Mouse (Mus musculus) testis, adult 2 months (tissue): ENCODE results near the gene Hat1. TPM values are rescaled to one million over a fixed set of nuclear protein-coding genes. Genes with fewer than 3 reads are reported as not detected.
A peak's percentile ranks its signal among the peaks of the same experiment; 100 is the strongest.

Source experiments
- H3K27ac ChIP-seq: fragments of 200-500 bp; 2 replicates; pipeline ENCODE4 v1.5.1; 2012; ENCODE audit warnings: low read depth, low read length; ENCODE audit not compliant: control insufficient read depth, insufficient read depth
- H3K27me3 ChIP-seq: fragments of 200-500 bp; 2 replicates; pipeline ENCODE4 v1.6.1; 2012; ENCODE audit warnings: mild to moderate bottlenecking, low read length, moderate library complexity; ENCODE audit not compliant: control insufficient read depth, insufficient read depth
- H3K36me3 ChIP-seq: fragments of 200-500 bp; 2 replicates; pipeline ENCODE4 v1.6.1; 2012; ENCODE audit warnings: mild to moderate bottlenecking, low read length; ENCODE audit not compliant: control insufficient read depth, insufficient read depth
- H3K4me1 ChIP-seq: fragments of 200-500 bp; 2 replicates; pipeline ENCODE4 v1.6.1; 2012; ENCODE audit warnings: low read length; ENCODE audit not compliant: control insufficient read depth, insufficient read depth
- H3K4me3 ChIP-seq: fragments of 200-500 bp; 2 replicates; pipeline ENCODE4 v1.5.1; 2012; ENCODE audit warnings: low read depth, mild to moderate bottlenecking, low read length, moderate library complexity, mixed read lengths; ENCODE audit not compliant: control insufficient read depth
- CTCF ChIP-seq: fragments of 200-500 bp; IDR thresholded peaks from 2 replicates; pipeline ENCODE4 v1.5.1; 2012; ENCODE audit warnings: low read depth, mild to moderate bottlenecking, inconsistent platforms, low read length, moderate library complexity; ENCODE audit not compliant: control insufficient read depth, insufficient read depth, insufficient replicate concordance
- POLR2A ChIP-seq: fragments of 200-500 bp; IDR thresholded peaks from 2 replicates; pipeline ENCODE4 v1.6.1; 2012; ENCODE audit warnings: low read depth, mild to moderate bottlenecking, inconsistent platforms, low read length, moderate library complexity; ENCODE audit not compliant: control insufficient read depth
- polyA plus RNA-seq: library from polyadenylated mRNA; depleted of rRNA; stranded (reverse); fragments of >200 nt; gene quantifications from 2 replicates; pipeline ENCODE4 v1.2.3, GENCODE M21; 2012

Hat1 gene
- polyA plus RNA-seq, 1 experiment: 20.1 TPM

GRCm38 (mm10) chr2:71350904-71351726, 37.6 kb upstream of the Hat1 start:
- Histone ChIP-seq H3K36me3 (no peaks in the 10 kb centered on the region), H3K27ac (no peak overlapping the region), H3K4me3 (no peak overlapping the region), H3K27me3 (no peaks in the 10 kb centered on the region), H3K4me1 (peaks cover 2% of the 10 kb centered on the region; the same call in 1 of the 2 replicates)
- TF ChIP-seq CTCF (no peak), POLR2A (no peak)

GRCm38 (mm10) chr2:71351727-71351987, 37.1 kb upstream of the Hat1 start:
- TF ChIP-seq POLR2A: no peak
- no peak for TF ChIP-seq CTCF
- Histone ChIP-seq H3K27ac (no peak overlapping the region), H3K4me1 (peaks cover 2% of the 10 kb centered on the region; the same call in 1 of the 2 replicates)

GRCm38 (mm10) chr2:71353306-71354054, 35.3 kb upstream of the Hat1 start:
- TF ChIP-seq POLR2A (no peak), CTCF (no peak)
- H3K4me3 ChIP-seq: no peak overlapping the region
- no peaks in the 10 kb centered on the region for H3K27me3 ChIP-seq
- no peaks in the 10 kb centered on the region; the same call in 1 of the 2 replicates for H3K4me1 ChIP-seq
- H3K36me3 ChIP-seq: no peaks in the 10 kb centered on the region
- no peak overlapping the region for H3K27ac ChIP-seq

More at GRCm38 (mm10) chr2:71351727-71351987, 37.1 kb upstream of the Hat1 start:
- no peaks in the 10 kb centered on the region for H3K27me3 ChIP-seq
- no peaks in the 10 kb centered on the region for H3K36me3 ChIP-seq
- H3K4me3 ChIP-seq: no peak overlapping the region

- Histone ChIP-seq H3K4me3 (no peak overlapping the region), H3K27me3 (no peaks in the 10 kb centered on the region), H3K36me3 (no peaks in the 10 kb centered on the region), H3K4me1 (no peaks in the 10 kb centered on the region; the same call in 1 of the 2 replicates), H3K27ac (no peak overlapping the region)
- TF ChIP-seq POLR2A (no peak), CTCF (no peak)
Measured at GRCm38 (mm10) chr2:71354055-71354425, 34.7 kb upstream of the Hat1 start.

DNA sequence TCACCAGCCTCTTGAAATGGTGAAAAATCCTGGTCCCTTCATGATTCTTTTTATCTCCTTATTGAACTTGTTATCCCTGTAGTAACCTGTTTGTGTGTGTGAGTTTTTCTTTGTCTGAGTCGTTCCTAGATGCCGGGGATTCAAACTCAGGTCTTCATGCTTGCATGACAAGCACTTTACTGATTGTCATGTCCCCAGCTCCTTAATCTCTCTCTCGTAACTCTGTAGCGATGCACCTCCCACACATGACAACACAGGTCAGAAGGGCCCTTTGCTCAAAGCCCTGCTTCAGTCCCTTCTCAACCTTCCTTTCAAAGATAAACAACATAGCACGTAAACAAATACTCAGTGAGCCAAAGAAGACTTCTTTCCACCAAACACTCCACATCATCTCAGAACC, 30.4 kb upstream of the Hat1 start:
- H3K27me3 ChIP-seq: no peaks in the 10 kb centered on the region
- TF ChIP-seq CTCF (no peak), POLR2A (no peak)

GRCm38 (mm10) chr2:71360192-71360591, 28.6 kb upstream of the Hat1 start:
- Histone ChIP-seq H3K27ac (no peak overlapping the region), H3K36me3 (no peaks in the 10 kb centered on the region), H3K4me1 (no peaks in the 10 kb centered on the region), H3K4me3 (no peak overlapping the region), H3K27me3 (no peaks in the 10 kb centered on the region)
- no peak for TF ChIP-seq POLR2A
- TF ChIP-seq CTCF: no peak

More for the DNA sequence above, 30.4 kb upstream of the Hat1 start:
- no peaks in the 10 kb centered on the region; the same call in 1 of the 2 replicates for H3K4me1 ChIP-seq
- H3K4me3 ChIP-seq: no peak overlapping the region
- no peaks in the 10 kb centered on the region for H3K36me3 ChIP-seq
- H3K27ac ChIP-seq: no peak overlapping the region

- Histone ChIP-seq H3K27ac (no peak overlapping the region), H3K4me1 (peaks cover 2% of the 10 kb centered on the region), H3K27me3 (no peaks in the 10 kb centered on the region), H3K4me3 (peak overlapping the region; percentile 86), H3K36me3 (no peaks in the 10 kb centered on the region)
- no peak for TF ChIP-seq POLR2A
- no peak for TF ChIP-seq CTCF
Measured at GRCm38 (mm10) chr2:71366618-71367124, 22.1 kb upstream of the Hat1 start.
